Mouse (Mus musculus) adrenal gland, postnatal 25 days (tissue): Measurements from ENCODE around the gene Tent5c. TPM values are rescaled to one million over a fixed set of nuclear protein-coding genes. Genes with fewer than 3 reads are reported as not detected.
A peak's percentile ranks its signal among the peaks of the same experiment; 100 is the strongest.
"Not testable (repeated sequence)": the region's sequence is repeated elsewhere in the genome, so short reads cannot be mapped to it uniquely, and the experiment has no call there.

Experiments used
- DNase-seq: peaks from one replicate; pipeline ENCODE4 v3.0.0; 2021; ENCODE audit warnings: mixed read lengths
- total RNA-seq: library from RNA; stranded (reverse); gene quantifications from 2 replicates; pipeline ENCODE4 v1.2.3, GENCODE M21; 2021

The Tent5c gene
- total RNA-seq, 1 experiment from 2014 or later = 6.8 TPM

DNA sequence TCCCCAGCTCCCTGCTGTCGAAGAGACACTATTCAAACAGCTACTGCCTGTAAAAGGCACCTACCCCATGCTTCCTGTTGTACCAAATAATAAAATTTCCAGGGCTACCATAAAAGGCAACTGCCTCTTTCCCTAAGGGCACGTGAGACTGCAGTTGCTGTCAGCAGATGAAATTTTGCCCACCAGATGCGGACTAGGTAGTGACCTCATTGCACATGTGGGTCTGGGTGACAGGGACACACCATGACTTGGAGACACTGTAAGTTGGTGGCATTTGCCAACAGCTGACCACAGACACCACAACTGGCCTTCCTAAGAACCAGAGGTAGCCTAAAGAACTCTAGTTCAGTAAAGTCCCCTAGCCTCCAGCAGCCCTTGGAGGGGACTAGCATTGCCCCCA, 50.0 kb downstream of the Tent5c start:
- DNase-seq = no peak

DNA sequence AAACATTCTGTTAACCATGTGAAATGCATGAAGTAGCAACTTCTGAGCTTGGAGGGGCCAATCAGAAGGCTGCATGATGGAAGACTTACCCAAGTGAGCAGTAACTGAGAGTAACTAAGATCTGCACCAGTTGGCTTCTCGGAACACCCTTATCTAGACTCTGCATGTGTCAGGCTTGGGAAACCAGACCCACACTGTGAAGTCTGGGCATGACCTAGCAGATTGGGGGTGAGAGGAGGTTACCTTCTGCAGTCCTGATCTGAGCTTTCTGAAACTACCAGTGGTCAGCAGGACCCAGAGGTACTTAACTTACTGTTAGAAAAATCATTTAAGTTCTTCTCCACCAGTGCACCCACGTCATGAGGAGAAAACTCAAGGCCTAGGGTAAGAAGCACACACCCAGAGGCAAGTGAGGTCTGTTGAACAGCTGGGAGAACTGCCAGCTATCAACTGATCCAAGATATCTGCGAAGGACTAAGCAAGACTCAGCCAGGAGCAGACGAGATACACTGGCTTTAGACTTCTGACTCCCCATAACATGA, 50.6 kb downstream of the Tent5c start:
- no peak for DNase-seq

DNA sequence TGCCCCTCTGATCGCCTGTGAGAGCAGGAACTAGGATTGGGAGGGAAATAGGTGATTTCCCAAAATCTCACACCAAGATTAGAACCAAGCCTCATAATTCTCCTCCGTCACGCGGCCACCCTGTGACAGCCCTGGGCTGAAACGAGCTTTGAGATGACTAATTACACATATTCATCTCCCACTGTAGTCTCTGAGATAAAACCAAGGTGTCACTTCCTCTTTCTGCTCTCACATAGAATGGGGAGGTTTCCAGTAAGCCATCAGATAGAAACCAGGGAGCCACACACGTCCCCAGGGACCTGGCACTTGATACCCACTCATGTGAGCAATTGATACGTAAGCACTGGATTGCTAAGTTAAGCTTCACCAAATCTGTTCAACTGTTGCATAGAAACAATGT, 52.4 kb downstream of the Tent5c start:
- DNase-seq = no peak

DNA sequence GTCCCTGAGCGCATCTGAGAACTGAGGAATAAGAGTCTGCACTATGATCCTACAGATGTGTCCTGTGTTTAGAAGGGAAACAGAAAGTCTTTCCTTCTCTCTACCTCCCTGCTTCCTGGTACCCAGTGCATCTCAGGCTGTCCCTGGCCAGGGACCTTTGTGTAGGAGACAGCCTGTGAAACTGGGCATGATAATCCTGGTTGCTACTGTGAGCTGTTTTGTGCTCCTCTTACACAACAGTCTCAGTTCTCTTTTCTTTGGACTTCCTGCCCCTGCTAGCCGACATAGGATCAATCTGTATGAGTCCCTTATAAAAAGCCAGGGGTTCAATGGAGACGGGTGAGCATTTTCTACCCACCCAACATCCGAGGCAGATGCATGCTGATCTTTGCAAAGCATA, 57.4 kb downstream of the Tent5c start:
- no peak for DNase-seq

DNA sequence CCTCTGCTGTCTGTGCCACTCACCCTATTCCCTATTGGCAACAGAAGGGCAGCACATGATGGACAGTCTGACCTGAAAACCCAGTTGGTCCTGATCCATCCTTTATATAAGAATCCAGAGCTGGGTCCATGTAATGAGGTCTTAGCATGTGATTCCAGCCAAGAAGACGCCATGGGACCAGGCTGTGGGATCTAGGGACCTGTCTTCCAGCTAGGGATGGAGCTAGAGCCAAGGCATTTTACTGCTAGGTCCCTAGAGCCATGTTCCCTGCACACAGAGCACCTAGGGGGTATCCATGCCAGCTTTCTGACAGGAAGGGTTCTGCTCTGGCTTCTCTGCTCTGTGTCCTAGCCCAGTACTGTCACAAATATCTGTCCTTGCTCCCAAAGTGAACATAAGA, 58.4 kb downstream of the Tent5c start:
- peak; percentile 6 for DNase-seq

DNA sequence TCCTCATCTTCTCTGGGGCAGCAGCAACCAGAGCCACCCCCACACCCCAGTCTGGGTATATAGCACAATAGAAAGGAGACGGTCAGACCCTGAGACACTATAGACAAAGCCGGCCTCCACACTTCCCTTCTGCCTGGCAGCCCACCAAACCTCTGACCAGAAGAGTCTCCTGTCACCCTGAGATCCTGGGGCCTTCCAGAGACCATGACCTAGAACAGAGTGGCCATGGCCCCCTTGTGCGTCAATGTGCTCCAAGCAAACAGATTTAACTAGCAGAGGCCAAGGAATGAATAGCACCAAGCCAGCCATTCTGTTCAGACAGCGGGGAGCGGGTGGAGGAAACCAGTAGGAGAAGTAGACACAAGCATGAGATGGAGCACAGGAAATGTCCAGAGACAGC, 59.0 kb downstream of the Tent5c start:
- DNase-seq = peak; percentile 5

DNA sequence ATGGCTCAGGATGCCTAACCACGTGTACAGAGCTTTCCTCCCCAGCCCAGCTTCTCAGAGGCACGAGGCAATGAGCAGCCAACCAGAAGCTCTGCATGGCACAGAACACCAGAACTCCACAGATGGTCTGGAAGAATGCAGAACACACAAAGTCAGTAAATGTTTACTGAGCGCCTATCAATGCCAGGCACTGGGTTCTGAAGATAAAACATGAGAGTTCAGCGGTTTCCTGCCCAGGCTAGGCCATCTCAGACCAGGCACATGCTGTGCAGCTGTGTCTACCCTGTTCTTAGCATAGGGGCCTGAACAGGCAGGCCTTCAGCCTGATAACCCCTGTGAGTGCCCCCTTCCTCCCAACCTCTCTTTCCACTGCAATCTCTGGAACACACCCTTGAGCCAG, 59.5 kb downstream of the Tent5c start:
- no peak for DNase-seq

DNA sequence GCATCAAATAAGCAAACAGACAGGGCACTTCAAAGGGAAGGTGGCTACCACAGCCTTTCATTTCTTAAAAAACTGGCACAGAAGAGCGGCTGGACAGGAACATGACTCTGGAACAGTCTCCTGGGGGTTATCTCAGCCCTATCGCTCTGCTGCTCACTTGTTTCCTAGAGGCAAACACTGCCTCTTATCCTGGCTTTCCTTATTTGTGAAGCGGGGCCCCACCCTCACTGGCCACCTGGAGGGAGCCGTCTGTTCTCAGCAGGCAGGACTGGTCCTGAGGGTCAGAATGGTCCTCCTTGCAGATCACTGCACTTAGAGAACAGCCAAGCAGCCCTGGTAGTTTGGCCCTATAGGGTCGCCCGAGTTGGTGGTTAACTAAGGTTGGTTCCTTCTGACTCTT, 61.6 kb downstream of the Tent5c start:
- DNase-seq = no peak

DNA sequence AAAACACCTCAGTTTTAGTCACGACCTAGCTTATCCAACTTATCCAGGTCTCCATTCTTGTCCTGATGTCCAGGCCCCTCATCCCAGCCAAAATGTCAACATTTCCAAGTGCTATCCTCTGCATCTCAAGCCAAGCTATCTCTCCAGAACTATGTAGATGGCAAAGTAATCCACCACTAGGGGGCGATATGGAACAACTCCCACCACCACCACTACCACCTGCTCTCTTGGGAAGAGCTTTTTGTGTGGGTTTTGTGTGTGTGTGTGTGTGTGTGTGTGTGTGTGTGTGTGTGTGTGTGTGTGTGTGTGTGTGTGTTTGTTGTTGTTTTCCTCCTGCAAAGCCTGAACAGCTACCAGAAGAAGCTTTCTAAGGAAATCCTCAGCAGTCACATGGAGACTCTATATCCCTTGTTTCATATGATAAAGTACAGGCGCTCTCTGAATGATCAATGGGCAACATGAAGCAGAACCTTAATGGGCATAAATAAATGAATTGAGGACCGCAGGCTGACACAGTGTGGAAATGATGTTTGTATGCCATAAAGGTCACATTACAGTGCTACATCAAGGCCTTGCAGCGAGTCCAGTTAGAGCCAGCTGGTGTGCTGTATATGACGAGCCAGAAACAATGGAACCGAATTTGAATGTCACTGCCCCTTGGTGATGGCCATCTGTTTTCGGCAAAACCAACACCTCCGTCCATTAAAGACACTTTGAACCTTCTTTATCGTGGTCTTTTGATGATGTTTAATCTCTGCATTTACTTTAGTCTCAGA, 66.5 kb downstream of the Tent5c start:
- peak; percentile 30 for DNase-seq

DNA sequence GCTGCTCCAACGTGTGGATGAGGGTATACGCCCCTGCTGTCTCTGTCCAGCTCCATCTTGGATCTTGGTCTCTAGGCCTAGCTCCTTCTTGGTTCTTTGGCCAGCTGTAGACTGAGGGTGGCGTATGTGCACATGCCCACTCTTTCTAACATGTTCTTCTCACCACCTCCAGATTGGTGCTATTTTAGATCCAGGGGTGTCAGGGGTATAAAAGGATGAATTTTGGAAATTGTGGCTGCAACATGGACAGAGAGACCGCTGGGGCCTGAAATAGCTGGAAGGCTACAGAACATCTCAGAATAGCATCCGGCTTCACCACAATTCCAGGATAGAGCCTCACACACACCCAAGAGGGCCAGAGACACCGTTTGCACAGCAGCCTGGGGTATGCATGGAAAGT, 67.8 kb downstream of the Tent5c start:
- DNase-seq = no peak

DNA sequence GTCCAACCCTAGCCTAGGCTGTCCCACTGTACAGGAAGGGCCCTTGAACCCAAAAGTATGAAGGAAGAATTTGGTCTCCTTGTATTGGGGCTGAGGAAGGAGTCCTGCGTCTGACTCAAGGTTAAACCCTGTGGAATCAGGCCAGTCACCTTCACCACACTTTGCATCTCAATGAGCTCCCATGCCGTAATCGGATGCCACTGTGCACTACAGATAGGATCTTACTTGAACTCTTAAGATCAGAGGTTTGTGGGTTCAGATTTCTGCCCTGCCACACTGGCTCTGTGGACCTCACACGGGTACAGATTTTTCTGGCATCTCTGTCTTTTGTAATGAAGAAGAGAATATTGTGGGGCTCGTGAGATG, 68.5 kb downstream of the Tent5c start:
- no peak for DNase-seq

DNA sequence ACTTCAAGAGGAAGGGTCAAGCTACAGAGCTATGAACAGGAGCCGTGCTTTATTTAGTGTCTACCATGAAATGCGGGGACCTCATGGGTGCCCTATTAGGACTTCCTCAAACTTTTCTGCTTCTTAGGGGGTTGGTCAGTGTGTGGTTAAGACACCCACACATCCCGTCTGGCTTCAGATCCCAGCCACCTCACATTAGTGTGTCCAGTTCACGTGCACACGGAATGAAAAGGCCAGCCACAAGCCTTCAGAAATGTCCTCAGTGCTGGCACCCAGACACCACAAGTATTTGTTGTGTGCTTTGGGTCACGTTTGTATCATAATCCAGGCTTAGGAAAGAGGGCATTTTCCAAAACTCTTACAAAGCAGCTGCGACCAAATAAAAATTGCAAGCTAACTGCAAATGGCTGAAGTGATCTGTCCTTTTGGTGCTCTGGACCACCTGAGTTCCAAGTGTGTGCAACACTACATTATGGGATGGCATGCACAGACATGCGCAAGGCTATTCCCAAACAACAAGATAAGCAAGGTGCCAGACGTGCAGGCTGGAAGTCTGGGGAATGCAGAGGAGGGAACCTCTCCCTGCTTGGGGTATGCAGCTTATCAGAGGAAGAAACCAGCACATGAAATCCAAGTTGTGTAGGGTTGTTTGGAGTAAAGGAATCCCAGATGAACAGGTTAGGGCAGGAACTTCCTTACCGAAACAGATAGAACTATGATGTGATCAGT, 69.0 kb downstream of the Tent5c start:
- no peak for DNase-seq

DNA sequence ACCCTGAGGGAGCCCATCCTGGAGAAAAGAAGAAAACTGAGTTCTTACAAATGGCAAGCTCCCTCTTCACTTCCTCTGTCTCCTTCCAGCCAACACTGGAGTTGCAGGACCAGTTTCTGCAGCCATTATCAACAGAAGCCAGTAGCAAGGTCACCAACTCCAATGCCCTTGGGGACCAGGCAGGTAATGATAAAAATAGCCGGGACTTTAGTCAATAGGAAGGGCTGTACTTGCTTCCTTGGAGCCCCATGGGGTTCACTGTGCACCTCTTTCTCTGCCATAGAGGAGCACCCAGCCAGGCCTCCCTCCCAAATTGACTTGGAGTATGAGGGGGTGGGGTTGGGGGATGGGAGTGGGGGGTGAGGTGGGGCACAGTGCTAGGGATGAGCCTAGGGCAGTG, 70.7 kb downstream of the Tent5c start:
- DNase-seq = no peak

DNA sequence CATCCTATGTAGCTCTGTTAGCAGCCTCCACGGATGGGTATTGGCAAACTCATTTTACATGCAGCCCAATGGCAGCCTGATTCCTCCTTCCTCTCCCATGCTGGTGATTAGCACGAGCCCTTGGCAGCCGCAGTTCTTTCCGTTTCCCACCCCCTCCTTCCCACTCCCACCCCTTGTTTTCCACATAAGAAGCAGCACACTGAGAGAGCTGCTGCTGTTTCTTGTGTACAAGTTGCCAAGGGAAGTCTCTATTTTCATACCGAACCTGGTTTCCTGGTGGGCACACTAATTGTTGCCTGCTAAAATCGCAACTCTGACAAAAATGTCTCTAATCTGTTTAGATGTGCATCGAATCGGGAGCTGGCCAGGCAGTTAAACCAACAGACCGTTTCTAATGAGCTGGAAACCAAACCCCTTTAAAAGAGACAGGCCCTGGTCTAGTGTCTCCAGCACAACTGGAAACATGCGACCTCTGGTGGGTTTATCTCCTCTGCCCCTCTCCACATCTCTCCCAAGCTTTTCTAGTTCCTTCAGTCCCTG, 71.3 kb downstream of the Tent5c start:
- no peak for DNase-seq

DNA sequence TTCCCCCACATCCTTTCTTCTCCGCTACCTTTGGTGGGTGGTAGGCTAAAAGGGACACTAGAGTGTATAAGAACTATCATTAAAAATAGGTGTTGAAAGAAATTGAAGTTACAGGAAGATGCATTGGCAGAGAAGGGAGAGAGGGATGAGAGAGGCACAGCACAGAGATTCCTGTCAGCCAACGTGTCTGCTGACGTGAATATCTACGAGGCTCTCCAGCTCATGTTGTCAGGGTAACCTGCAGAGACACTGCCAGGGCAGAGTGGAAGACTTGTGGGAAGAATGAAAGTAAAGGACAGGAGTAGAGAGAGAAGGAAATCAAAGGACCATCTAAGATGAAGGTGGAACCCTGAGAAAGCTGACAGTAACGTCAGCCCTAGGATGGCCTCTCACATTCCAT, 73.5 kb downstream of the Tent5c start:
- no peak for DNase-seq

DNA sequence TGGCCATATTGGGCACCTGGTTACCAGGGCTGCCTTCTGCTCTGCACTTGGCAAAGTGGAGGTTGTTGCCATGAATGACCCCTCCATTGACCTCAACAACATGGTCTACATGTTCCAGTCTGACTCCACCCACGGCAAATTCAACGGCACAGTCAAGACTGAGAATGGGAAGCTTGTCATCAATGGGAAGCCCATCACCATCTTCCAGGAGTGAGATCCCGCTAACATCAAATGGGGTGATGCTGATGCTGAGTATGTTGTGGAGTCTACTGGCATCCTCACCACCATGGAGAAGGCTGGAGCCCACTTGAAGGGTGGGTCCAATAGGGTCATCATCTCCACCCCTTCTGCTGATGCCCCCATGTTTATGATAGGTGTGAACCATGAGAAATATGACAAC, 75.5 kb downstream of the Tent5c start:
- DNase-seq = not testable (repeated sequence)

DNA sequence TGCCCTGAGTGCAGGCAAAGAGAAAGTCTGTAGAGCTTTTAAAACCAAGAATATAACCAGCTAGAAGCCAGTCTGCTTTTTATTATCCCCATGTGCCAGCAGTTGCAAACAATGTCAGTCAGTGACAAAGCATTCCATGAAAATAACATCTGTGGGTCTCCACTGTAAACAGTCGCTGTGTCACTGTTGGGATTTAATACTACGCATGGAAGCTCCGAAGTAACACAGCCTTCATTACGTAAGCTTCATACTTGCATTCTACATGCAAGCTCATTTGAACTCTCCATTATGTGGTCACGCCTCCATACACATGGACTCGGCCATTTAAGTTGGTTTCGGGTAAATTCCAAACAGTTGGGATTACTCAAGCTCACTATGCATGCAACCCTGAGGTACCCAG, 77.2 kb downstream of the Tent5c start:
- DNase-seq = no peak

DNA sequence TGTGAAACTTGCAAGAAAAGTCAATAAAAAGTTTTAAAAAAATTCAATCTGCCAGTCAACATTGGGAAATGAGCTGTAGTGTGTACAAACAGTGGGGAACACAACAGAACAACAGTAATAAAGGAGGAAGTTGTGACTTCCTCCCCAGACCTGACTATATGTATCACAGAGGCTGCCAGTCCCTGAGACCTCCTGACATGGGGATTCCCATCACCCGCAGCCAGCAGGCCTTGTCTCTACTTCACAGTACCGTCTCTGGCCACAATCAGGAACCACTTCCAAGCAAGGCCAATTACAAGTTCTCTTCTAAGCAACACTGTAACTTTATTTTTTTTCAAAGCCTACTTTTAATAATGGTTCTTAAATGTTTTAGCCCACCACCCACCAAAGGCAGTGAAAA, 79.8 kb downstream of the Tent5c start:
- DNase-seq = no peak

DNA sequence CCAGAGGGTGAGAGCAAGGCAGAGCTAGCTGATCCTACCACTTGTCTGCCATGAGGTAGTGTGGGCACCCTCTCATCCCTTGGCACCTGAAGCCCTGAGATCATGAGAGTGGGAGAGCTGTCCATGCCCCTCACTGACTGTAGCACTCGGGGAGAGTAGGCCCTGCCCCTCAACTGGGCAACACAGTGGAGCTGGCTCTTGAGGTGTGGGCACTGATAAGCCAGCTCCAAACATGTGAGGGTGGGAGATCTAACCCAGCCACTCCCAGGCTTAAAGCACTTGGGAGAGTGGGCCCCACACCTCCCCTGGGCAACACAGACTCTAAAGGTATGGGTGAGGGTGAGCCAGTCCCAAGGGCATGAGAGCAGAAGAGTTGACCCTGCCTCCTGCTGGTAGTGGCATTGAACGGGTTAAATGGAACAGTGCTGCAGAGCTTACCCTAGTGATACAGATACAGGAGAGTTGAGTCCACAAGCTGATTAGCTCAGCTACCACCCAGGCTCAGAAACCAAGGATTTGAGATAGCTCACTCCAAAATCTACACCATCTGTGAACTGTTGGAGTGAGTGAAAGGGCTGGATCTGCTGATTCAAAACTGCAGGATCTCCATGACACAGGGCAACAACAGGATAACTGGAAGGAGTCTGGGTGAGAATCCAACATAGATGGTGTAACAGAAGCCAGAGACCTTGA, 80.6 kb downstream of the Tent5c start:
- DNase-seq = no peak

DNA sequence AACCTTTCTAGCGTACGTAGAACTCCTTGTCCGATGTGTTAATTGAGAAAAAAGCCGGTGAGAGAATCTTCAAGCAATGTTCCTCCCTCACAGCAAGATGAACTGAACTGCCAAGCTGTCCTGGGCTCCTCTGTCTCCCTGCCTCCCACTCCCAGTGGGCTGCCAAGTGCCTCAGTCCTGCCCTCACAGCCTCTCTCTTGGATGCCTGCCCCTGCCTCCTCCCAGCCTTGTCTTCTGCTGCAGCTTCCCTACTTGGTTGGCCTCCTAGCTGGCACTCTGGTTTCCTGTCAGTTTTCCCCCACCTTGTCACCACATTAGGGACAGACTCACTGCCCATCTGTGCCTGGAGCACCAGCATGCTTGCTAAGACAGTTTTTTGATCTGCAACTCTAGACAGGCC, 86.5 kb downstream of the Tent5c start:
- DNase-seq = no peak
